Mouse (Mus musculus): ENCODE measurements around the gene Armcx2. TPM values are rescaled to one million over a fixed set of nuclear protein-coding genes. Genes with fewer than 3 reads are reported as not detected.
"Not testable (repeated sequence)": the region's sequence is repeated elsewhere in the genome, so short reads cannot be mapped to it uniquely, and the experiment has no call there.

Gene Armcx2
- 9.0 and 11.5 TPM in 2 replicates for polyA plus RNA-seq (2012; rRNA removed)

DNA sequence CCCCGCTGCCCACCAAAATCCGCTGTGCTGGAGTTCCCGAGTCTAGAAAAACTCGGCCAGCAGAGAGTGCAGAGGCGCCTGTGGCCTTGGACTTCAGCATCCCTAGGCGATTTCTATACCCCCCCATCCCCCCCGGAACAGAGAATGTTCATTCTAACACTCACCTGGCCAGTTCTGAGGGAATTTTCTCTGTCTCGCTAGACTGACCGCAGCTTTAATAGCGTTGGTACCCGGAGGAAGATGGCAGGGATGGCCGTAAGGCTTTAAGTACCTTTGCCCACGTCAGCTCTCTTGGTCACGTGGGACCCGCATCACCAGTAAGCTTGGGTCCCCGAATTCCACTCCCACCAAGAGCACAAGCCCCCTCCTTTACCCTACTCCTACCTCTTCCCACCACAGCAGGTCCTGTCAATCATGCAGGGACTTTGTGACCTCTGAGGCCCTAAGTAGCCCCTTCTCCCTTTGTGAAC is at the start of gene Armcx2:
TSS of gene Armcx2 (minus strand) at position 467 of the 470 bp plus-strand sequence.
- H3K4me1 ChIP-seq (ENCODE audit: control insufficient read depth, insufficient read depth, insufficient read length): no peaks in the 10 kb centered on the region; the same call in 1 of the 2 replicates
- 22% methylated on average over 16 of the region's 16 CpGs for WGBS
- no peak within 1 kb of the TSS; the same call in 1 of the 2 replicates for H3K27ac ChIP-seq (ENCODE audit: insufficient read depth, low read length)
- DNase-seq (ENCODE audit: low read depth in 1 of 2, low spot score in 2 of 2): peak; percentile 25 to 41
- H3K4me3 ChIP-seq (ENCODE audit: extremely low read depth, insufficient read depth, insufficient read length): peak within 1 kb of the TSS; percentile 61
- TF ChIP-seq CTCF (IDR thresholded peaks at IDR 0.05; ENCODE audit: extremely low read depth, insufficient read depth, insufficient read length, insufficient replicate concordance) (no peak), POLR2A (IDR thresholded peaks at IDR 0.05; ENCODE audit: low read depth, low read length) (no peak)
- H3K27me3 ChIP-seq (ENCODE audit: control insufficient read depth, insufficient read depth, low read length): no peaks in the 10 kb centered on the region
- no peaks in the 10 kb centered on the region for H3K36me3 ChIP-seq (ENCODE audit: control insufficient read depth, insufficient read depth, low read length)

- H3K4me1 ChIP-seq (ENCODE audit: control insufficient read depth, insufficient read depth, insufficient read length): no peaks in the 10 kb centered on the region
- no peaks in the 10 kb centered on the region for H3K27me3 ChIP-seq (ENCODE audit: control insufficient read depth, insufficient read depth, low read length)
- H3K4me3 ChIP-seq (ENCODE audit: extremely low read depth, insufficient read depth, insufficient read length): no peak overlapping the region
- no peak for TF ChIP-seq CTCF (IDR thresholded peaks at IDR 0.05; ENCODE audit: extremely low read depth, insufficient read depth, insufficient read length, insufficient replicate concordance)
- no peak for TF ChIP-seq POLR2A (IDR thresholded peaks at IDR 0.05; ENCODE audit: low read depth, low read length)
- WGBS: 86% methylated on average over 3 of the region's 4 CpGs
- H3K27ac ChIP-seq (ENCODE audit: insufficient read depth, low read length): no peak overlapping the region
- DNase-seq (ENCODE audit: low read depth in 1 of 2, low spot score in 2 of 2): no peak
- no peaks in the 10 kb centered on the region for H3K36me3 ChIP-seq (ENCODE audit: control insufficient read depth, insufficient read depth, low read length)
Measured at GRCm38 (mm10) chrX:134849662-134850061, 40.6 kb upstream of the Armcx2 start.

GRCm38 (mm10) chrX:134844424-134844823 is 35.4 kb upstream of the Armcx2 start:
- H3K36me3 ChIP-seq (ENCODE audit: control insufficient read depth, insufficient read depth, low read length): no peaks in the 10 kb centered on the region
- H3K27me3 ChIP-seq (ENCODE audit: control insufficient read depth, insufficient read depth, low read length): no peaks in the 10 kb centered on the region
- no peak for DNase-seq (ENCODE audit: low read depth in 1 of 2, low spot score in 2 of 2)
- no peak overlapping the region for H3K27ac ChIP-seq (ENCODE audit: insufficient read depth, low read length)
- 43% methylated on average over 2 of the region's 2 CpGs for WGBS
- no peak overlapping the region for H3K4me3 ChIP-seq (ENCODE audit: extremely low read depth, insufficient read depth, insufficient read length)
- TF ChIP-seq CTCF (IDR thresholded peaks at IDR 0.05; ENCODE audit: extremely low read depth, insufficient read depth, insufficient read length, insufficient replicate concordance) (no peak), POLR2A (IDR thresholded peaks at IDR 0.05; ENCODE audit: low read depth, low read length) (no peak)
- no peaks in the 10 kb centered on the region for H3K4me1 ChIP-seq (ENCODE audit: control insufficient read depth, insufficient read depth, insufficient read length)

- TF ChIP-seq POLR2A (IDR thresholded peaks at IDR 0.05; ENCODE audit: low read depth, low read length) (no peak), CTCF (IDR thresholded peaks at IDR 0.05; ENCODE audit: extremely low read depth, insufficient read depth, insufficient read length, insufficient replicate concordance) (no peak)
- no peaks in the 10 kb centered on the region for H3K4me1 ChIP-seq (ENCODE audit: control insufficient read depth, insufficient read depth, insufficient read length)
- H3K36me3 ChIP-seq (ENCODE audit: control insufficient read depth, insufficient read depth, low read length): no peaks in the 10 kb centered on the region
- 88% methylated on average over 3 of the region's 3 CpGs for WGBS
- no peaks in the 10 kb centered on the region for H3K27me3 ChIP-seq (ENCODE audit: control insufficient read depth, insufficient read depth, low read length)
- no peak overlapping the region for H3K4me3 ChIP-seq (ENCODE audit: extremely low read depth, insufficient read depth, insufficient read length)
- H3K27ac ChIP-seq (ENCODE audit: insufficient read depth, low read length): no peak overlapping the region
- no peak for DNase-seq (ENCODE audit: low read depth in 1 of 2, low spot score in 2 of 2)
Measured at GRCm38 (mm10) chrX:134830508-134830907, 21.5 kb upstream of the Armcx2 start.

GRCm38 (mm10) chrX:134807833-134808754 is 927 bp downstream of the Armcx2 start:
- H3K27me3 ChIP-seq (ENCODE audit: control insufficient read depth, insufficient read depth, low read length): no peaks in the 10 kb centered on the region
- no peaks in the 10 kb centered on the region; the same call in 1 of the 2 replicates for H3K4me1 ChIP-seq (ENCODE audit: control insufficient read depth, insufficient read depth, insufficient read length)
- no peak for TF ChIP-seq POLR2A (IDR thresholded peaks at IDR 0.05; ENCODE audit: low read depth, low read length)
- no peak for TF ChIP-seq CTCF (IDR thresholded peaks at IDR 0.05; ENCODE audit: extremely low read depth, insufficient read depth, insufficient read length, insufficient replicate concordance)
- 22% methylated on average over 28 of the region's 28 CpGs for WGBS
- no peak overlapping the region for H3K27ac ChIP-seq (ENCODE audit: insufficient read depth, low read length)
- peak overlapping the region; percentile 61 for H3K4me3 ChIP-seq (ENCODE audit: extremely low read depth, insufficient read depth, insufficient read length)
- DNase-seq (ENCODE audit: low read depth in 1 of 2, low spot score in 2 of 2): peak in 1 of 2 experiments; percentile 3
- H3K36me3 ChIP-seq (ENCODE audit: control insufficient read depth, insufficient read depth, low read length): no peaks in the 10 kb centered on the region

- 71% methylated on average over 4 of the region's 4 CpGs for WGBS
- H3K27ac ChIP-seq (ENCODE audit: insufficient read depth, low read length): no peak overlapping the region
- no peaks in the 10 kb centered on the region for H3K36me3 ChIP-seq (ENCODE audit: control insufficient read depth, insufficient read depth, low read length)
- no peaks in the 10 kb centered on the region for H3K27me3 ChIP-seq (ENCODE audit: control insufficient read depth, insufficient read depth, low read length)
- no peak for DNase-seq (ENCODE audit: low read depth in 1 of 2, low spot score in 2 of 2)
- no peaks in the 10 kb centered on the region for H3K4me1 ChIP-seq (ENCODE audit: control insufficient read depth, insufficient read depth, insufficient read length)
- H3K4me3 ChIP-seq (ENCODE audit: extremely low read depth, insufficient read depth, insufficient read length): no peak overlapping the region
- no peak for TF ChIP-seq POLR2A (IDR thresholded peaks at IDR 0.05; ENCODE audit: low read depth, low read length)
- no peak for TF ChIP-seq CTCF (IDR thresholded peaks at IDR 0.05; ENCODE audit: extremely low read depth, insufficient read depth, insufficient read length, insufficient replicate concordance)
Measured at GRCm38 (mm10) chrX:134787728-134788127, 21.3 kb downstream of the Armcx2 start.

- 84% methylated on average over 4 of the region's 4 CpGs for WGBS
- not testable (repeated sequence) for H3K27ac ChIP-seq (ENCODE audit: insufficient read depth, low read length); H3K27me3 ChIP-seq (ENCODE audit: control insufficient read depth, insufficient read depth, low read length); DNase-seq (ENCODE audit: low read depth in 1 of 2, low spot score in 2 of 2); H3K4me1 ChIP-seq (ENCODE audit: control insufficient read depth, insufficient read depth, insufficient read length); H3K4me3 ChIP-seq (ENCODE audit: extremely low read depth, insufficient read depth, insufficient read length); H3K36me3 ChIP-seq (ENCODE audit: control insufficient read depth, insufficient read depth, low read length)
Measured at GRCm38 (mm10) chrX:134763428-134764198, 45.4 kb downstream of the Armcx2 start.
